Mouse (Mus musculus) testis, adult 2 months (tissue): ENCODE measurements around the gene Krt73. TPM values are rescaled to one million over a fixed set of nuclear protein-coding genes. Genes with fewer than 3 reads are reported as not detected.

Experiments
- H3K27ac ChIP-seq: fragments of 200-500 bp; 2 replicates; pipeline ENCODE4 v1.5.1; 2012; ENCODE audit warnings: low read depth, low read length; ENCODE audit not compliant: control insufficient read depth, insufficient read depth
- H3K27me3 ChIP-seq: fragments of 200-500 bp; 2 replicates; pipeline ENCODE4 v1.6.1; 2012; ENCODE audit warnings: mild to moderate bottlenecking, low read length, moderate library complexity; ENCODE audit not compliant: control insufficient read depth, insufficient read depth
- H3K36me3 ChIP-seq: fragments of 200-500 bp; 2 replicates; pipeline ENCODE4 v1.6.1; 2012; ENCODE audit warnings: mild to moderate bottlenecking, low read length; ENCODE audit not compliant: control insufficient read depth, insufficient read depth
- H3K4me1 ChIP-seq: fragments of 200-500 bp; 2 replicates; pipeline ENCODE4 v1.6.1; 2012; ENCODE audit warnings: low read length; ENCODE audit not compliant: control insufficient read depth, insufficient read depth
- H3K4me3 ChIP-seq: fragments of 200-500 bp; 2 replicates; pipeline ENCODE4 v1.5.1; 2012; ENCODE audit warnings: low read depth, mild to moderate bottlenecking, low read length, moderate library complexity, mixed read lengths; ENCODE audit not compliant: control insufficient read depth
- CTCF ChIP-seq: fragments of 200-500 bp; IDR thresholded peaks from 2 replicates; pipeline ENCODE4 v1.5.1; 2012; ENCODE audit warnings: low read depth, mild to moderate bottlenecking, inconsistent platforms, low read length, moderate library complexity; ENCODE audit not compliant: control insufficient read depth, insufficient read depth, insufficient replicate concordance
- POLR2A ChIP-seq: fragments of 200-500 bp; IDR thresholded peaks from 2 replicates; pipeline ENCODE4 v1.6.1; 2012; ENCODE audit warnings: low read depth, mild to moderate bottlenecking, inconsistent platforms, low read length, moderate library complexity; ENCODE audit not compliant: control insufficient read depth
- polyA plus RNA-seq: library from polyadenylated mRNA; depleted of rRNA; stranded (reverse); fragments of >200 nt; gene quantifications from 2 replicates; pipeline ENCODE4 v1.2.3, GENCODE M21; 2012

Gene Krt73
- polyA plus RNA-seq, 1 experiment, result 1.4 TPM

GRCm38 (mm10) chr15:101821786-101822185 lies 19.6 kb upstream of the Krt73 start:
- Histone ChIP-seq H3K4me3 (no peak overlapping the region), H3K4me1 (no peaks in the 10 kb centered on the region; the same call in 1 of the 2 replicates), H3K27me3 (no peaks in the 10 kb centered on the region), H3K27ac (no peak overlapping the region), H3K36me3 (no peaks in the 10 kb centered on the region)
- no peak for TF ChIP-seq POLR2A
- no peak for TF ChIP-seq CTCF

GRCm38 (mm10) chr15:101817875-101818274 lies 15.7 kb upstream of the Krt73 start, which contains the start of gene Krt2:
Gene Krt2 (minus strand): TSS chr15:101818169.
- H3K27ac ChIP-seq, result no peak within 1 kb of the TSS
- H3K4me3 ChIP-seq, result peak within 1 kb of the TSS; percentile 29; the same call in 1 of the 2 replicates
- no peaks in the 10 kb centered on the region; the same call in 1 of the 2 replicates for H3K4me1 ChIP-seq
- TF ChIP-seq CTCF, result no peak
- no peak for TF ChIP-seq POLR2A
- no peaks in the 10 kb centered on the region for H3K27me3 ChIP-seq
- H3K36me3 ChIP-seq, result no peaks in the 10 kb centered on the region

DNA sequence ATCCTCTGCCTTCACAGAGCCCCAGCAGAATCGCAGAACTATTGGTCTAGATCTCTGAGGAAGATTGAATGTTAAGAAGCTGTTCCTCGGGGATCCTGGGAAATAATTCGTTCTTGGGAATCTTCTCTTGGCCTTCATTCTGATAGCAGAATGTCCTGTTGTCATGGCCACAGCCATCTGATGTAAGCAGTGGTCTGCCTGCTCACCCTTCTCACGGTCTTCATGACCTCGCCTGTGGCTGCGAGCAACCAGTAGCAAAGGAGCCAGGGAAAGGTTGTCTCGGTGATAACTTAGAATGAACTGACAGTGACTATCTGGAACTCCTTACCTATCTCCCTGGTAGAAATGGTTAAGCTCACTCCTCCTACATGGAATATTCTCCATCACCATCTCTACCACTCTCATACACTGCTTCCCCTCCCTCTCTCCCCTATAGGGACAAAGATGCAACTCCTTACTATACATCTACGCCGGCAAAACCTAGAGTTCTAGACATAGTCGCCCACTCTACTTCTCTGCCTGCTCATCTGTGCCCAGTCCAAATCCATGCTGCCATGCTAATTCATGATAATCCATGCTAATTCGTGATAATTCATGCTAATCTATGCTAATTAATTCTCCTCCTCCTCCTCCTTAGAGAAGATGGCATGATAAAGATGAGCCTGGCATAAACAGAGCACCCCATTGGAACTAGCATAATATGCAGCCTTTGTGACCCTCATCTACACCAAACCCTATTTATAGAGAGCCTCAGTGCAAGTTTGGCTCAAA lies 1.1 kb upstream of the Krt73 start:
- Histone ChIP-seq H3K36me3 (no peaks in the 10 kb centered on the region), H3K4me1 (no peaks in the 10 kb centered on the region), H3K4me3 (peak overlapping the region; percentile 47; the same call in 1 of the 2 replicates), H3K27me3 (no peaks in the 10 kb centered on the region), H3K27ac (no peak overlapping the region)
- no peak for TF ChIP-seq CTCF
- no peak for TF ChIP-seq POLR2A

- Histone ChIP-seq H3K4me1 (no peaks in the 10 kb centered on the region; the same call in 1 of the 2 replicates), H3K27me3 (no peaks in the 10 kb centered on the region), H3K27ac (no peak overlapping the region), H3K36me3 (no peaks in the 10 kb centered on the region), H3K4me3 (no peak overlapping the region)
- TF ChIP-seq CTCF, result no peak
- TF ChIP-seq POLR2A, result no peak
Observed at GRCm38 (mm10) chr15:101790867-101791266, 11.3 kb downstream of the Krt73 start.

GRCm38 (mm10) chr15:101786360-101786759 lies 15.8 kb downstream of the Krt73 start, which contains the start of gene Krt72:
Gene Krt72 (minus strand): TSS chr15:101786460.
- no peaks in the 10 kb centered on the region for H3K36me3 ChIP-seq
- no peak within 1 kb of the TSS for H3K27ac ChIP-seq
- H3K27me3 ChIP-seq, result no peaks in the 10 kb centered on the region
- no peaks in the 10 kb centered on the region; the same call in 1 of the 2 replicates for H3K4me1 ChIP-seq
- no peak within 1 kb of the TSS for H3K4me3 ChIP-seq
- TF ChIP-seq POLR2A, result no peak
- TF ChIP-seq CTCF, result no peak

GRCm38 (mm10) chr15:101773420-101773819 lies 28.7 kb downstream of the Krt73 start:
- Histone ChIP-seq H3K4me3 (no peak overlapping the region), H3K36me3 (no peaks in the 10 kb centered on the region), H3K4me1 (no peaks in the 10 kb centered on the region), H3K27me3 (no peaks in the 10 kb centered on the region), H3K27ac (no peak overlapping the region)
- no peak for TF ChIP-seq CTCF
- TF ChIP-seq POLR2A, result no peak

DNA sequence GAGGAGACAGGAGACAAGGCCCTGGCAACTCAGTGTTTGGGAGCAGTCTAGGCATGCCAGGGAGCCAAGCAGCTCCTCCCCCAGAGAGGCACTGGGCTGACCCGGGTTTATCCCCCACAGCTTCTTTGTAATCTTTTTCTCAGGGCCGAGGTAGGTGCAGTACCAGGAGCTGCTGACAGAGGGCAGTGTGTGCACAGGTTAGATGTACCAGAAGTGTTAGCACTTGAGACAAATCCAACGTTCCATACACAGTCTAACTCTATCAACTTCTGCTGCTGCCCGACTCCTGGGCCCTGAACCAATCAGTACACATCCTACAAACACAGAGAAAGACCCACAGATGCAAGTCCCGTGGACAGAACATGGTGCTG lies 29.4 kb downstream of the Krt73 start:
- H3K4me1 ChIP-seq, result no peaks in the 10 kb centered on the region
- H3K36me3 ChIP-seq, result no peaks in the 10 kb centered on the region
- H3K4me3 ChIP-seq, result no peak overlapping the region
- peak; percentile 89; the same call in 1 of the 2 replicates for TF ChIP-seq CTCF
- no peak for TF ChIP-seq POLR2A
- no peaks in the 10 kb centered on the region for H3K27me3 ChIP-seq
- no peak overlapping the region for H3K27ac ChIP-seq
